Mouse (Mus musculus) frontal cortex, postnatal 14 days (tissue): ENCODE measurements around the gene Cdc42.

Experiments used
- DNase-seq, 2 experiments: peaks; one replicate each; pipeline ENCODE4 v3.0.0; 2022; ENCODE audit warnings: low spot score in 2 of 2

The Cdc42 gene

DNA sequence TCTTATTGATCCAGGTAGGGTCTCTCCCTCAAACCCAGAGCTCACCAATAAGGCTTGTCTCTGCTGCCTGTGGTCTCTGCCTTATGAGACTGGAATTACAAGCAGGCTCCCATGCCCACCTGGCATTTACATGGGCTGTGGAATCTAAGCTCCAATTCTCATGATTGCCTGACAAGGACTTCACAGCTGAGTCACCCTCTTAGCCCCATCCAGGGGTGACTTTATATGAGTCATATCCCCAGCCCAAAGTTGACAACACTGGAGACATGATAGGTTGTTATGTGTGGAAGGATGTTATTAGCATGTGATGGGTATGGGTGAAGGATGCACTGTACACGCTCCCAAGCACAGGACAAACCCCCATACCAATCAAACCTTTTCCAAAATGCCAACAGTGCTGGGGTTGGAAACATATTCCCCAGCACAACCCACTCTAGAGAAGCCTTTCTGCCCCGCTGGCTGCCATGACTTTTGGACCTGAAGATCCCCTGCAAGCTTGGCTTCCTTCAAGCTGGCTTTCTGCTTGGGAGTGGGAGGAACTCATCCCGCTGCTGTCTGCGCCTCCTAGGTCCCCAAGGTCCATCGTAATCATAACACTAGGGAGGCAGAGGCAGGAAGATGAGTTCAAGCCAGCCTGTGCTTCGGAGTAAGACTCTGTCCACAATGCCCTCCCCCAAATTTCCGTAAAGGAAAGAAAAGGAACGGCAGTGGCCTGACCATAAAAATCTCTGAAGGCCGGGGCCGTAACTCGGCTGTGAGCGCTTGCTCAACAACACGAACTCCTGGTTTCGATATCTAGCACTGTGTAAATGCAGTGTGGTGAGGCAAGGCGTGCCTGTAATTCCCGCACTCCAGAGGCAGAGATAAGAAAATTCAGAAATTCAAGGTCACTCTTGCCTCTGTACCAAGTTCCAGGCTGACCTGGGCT lies 14.3 kb upstream of the Cdc42 start:
- DNase-seq: no peak

DNA sequence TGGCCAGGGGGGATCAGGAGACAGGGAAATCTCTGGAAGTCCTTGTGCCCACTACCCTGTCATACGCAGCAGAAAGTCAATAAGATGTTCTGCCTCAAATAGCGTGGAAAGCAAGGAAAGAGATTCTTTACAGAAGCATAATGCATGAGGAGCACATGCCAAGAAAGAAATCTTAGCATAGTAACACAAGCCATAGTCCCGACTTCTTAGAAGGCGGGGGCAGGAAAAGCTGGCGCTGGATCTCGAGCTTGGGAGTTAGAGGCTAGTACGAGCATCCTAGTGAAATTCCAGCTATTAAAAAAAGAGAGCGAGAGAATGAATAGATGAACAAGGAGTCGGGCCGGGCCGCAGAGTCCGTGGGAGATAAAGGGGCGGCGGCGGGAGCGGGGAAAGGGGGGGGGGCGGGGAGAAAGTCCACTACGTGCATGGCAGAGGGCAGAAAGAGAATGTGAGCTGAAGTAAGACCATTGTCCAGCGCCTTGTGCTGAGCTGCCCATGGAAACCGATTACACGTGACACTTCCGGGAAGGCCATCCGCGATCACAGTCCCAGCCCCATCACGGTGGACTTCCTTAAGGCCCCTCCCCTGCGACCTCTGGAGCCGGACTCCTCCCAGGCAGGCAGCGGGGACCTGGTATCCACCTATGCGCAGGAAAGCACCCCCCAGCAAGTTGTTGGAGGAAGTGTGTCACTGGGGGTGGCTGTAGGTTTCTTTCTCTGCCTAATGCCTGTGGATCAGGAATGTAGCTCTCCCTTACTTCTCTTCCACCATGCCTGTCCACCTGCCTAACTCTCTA lies 12.6 kb upstream of the Cdc42 start:
- no peak for DNase-seq

DNA sequence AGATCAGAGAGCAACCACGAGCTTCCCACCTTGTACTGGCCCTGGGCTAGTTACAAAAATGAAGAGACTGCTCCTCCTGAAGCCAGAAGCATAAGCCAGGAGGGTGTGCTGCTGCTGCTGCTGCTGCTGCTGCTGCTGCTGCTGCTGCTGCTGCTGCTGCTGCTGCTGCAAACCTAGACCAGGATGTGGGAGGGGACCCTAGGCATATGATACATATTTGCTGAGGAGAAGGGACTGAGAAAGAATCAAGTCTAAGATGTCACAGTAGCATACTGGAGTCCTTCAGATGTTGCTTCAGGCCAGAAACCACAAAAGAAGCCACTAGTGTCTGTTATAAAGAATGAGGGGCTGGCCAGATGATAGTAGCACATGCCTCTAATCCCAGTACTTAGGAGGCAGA lies 10.7 kb upstream of the Cdc42 start:
- no peak for DNase-seq

DNA sequence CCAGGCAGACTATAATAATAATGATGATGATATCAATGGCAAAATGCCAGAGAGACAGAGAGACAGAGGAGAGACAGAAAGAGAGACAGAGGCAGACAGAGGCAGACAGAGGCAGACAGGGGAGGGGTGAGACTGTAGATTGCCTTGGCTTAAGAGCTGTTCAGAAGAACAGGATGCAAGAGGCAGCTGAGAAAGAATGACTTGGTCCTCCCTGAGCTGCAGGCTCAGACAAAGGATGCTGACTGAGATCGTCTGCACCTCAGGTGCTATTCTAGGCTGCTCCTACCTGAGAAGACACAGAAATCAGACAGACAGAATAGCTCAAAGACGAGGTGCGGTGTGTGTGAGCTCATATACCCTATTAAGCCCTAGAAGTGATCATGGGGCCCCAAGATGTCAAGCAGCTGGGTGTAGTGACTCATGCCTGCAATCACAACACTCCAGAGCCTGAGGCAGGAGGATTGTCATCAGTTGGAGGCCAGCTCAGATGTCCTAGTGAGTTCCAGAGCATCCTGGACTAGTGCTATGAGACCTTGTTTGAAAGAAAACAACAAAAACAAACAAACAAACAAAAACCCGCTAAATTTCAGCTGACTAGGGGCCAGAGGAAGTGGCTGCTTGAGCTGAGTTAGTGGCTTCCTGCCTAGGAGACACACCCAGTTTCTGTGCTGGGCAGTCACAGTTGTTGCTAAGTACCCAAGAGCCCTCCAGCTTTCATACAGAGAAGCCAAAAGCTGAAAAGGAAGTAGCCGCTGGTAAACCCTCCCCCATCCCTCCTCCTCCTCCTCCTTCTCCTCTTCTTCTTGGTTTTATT lies 10.0 kb upstream of the Cdc42 start:
- DNase-seq: no peak

DNA sequence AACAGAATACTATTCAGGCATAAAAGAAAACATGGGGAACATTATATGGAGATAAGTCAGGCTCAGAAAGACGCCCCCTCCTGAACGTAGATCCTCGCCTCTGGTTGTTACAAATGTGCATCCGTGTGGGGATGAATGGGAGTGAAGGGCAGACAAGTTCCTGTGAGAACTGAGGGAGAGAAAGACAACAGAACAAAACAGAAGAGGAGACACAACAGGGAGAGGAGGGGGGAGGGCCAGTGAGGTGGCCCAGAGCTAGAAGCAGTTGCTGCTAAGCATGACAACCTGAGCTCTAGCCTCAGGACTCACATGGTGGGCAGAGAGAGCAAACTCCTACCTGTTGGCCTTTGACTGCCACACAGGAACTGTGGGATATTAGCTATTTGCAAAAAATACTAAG lies 8.6 kb upstream of the Cdc42 start:
- DNase-seq: no peak

DNA sequence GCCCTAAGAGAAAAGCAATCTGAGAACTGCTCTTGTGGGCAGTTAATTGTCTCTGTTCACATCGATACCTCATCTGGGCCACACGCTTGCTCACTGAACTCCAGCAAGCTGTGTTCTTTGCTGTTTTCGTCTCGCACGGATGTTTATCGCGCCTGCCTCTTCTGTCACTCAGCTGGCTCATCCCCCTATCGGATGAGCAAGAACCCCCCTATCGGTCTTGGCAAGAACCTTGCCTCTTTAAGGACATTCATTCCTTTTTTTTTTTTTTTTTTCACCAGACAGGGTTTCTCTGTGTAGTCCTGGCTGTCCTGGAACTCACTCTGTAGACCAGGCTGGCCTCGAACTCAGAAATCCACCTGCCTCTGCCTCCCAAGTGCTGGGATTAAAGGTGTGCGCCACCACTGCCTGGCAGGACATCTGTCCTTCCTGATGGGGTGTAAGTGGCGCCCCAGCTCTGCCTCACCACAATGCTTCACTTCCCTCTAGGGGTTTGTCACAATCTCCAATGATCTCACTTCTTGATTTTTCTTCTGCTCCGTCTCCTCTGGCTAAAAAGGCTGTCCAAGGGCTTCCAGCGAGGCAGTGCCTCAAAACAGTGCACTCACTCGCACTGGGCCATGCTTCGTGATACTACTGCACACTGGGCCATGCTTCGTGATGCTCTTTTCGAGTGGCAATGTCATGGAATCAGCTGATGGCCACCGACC lies 8.0 kb upstream of the Cdc42 start:
- no peak for DNase-seq

DNA sequence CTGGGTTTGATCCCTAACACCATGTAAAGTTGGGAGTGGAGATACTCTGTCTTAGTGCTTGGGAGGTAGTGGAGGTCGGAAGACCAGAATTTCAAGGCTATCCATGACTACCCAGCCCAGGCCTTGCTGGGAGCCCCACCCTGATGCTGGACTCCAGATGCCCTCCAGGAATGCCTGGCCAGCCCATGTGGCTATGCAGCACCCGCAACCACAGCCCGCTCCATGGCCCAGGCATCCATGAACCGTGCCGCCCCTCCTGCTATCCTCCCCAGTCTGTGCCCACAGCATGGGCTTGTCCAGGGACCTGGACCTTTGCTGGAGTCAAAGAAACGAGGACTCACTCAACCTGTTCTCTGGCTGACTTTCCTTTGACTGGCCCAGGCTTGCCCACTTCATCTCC lies 7.3 kb upstream of the Cdc42 start:
- DNase-seq: no peak

DNA sequence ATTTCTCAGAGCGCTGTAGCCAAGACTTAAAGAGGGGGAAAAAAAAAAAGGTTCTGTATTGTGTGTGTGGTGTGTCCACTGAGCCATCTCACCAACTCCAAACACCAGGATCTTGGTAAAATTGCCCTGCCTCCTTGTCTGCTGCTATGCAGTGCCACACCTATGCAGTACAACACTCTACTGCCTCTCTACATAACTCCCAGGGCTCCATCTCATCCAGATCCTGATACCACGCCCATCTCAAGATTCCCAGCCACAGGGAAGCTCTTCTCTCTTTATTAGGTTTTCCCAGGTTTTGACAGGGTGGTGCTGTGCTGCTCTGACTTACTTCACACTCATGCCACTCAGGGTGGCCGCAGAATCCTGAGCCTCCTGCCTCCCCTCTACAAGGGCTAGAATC lies 3.5 kb upstream of the Cdc42 start:
- no peak for DNase-seq

DNA sequence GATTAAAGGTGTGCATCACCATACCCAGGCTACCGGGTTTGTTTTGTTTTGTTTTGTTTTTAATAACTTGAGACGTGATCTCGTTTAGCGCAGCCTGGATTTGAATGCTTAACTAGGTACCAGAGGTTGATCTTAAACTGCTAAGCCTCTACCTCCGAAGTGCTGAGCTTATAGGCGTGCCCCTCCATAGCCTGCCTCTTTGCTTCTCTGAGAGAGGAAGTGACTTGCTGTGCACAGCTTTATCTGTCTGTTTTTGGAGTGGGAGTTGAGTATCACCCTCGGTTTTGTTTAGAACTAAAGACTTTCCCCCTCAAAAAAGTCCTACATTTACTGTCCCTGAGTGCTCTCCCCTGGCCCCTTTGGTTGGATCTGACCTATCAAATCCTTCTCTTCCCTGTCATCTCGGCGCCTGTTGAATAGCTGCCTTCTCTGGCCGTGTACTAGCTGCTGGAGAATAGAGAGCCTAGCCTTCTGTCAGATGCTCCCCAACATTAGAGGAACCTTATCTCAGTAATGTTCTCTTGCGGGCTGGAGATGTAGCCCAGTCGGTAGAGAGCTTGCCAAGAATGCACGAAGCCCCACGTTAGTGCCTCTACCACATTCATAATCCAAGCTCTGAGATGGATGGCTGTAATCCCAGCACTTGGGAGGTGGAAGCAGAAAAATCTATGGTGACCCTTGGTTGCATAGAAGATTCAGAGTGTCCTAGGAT lies 927 bp upstream of the Cdc42 start:
- DNase-seq: no peak

DNA sequence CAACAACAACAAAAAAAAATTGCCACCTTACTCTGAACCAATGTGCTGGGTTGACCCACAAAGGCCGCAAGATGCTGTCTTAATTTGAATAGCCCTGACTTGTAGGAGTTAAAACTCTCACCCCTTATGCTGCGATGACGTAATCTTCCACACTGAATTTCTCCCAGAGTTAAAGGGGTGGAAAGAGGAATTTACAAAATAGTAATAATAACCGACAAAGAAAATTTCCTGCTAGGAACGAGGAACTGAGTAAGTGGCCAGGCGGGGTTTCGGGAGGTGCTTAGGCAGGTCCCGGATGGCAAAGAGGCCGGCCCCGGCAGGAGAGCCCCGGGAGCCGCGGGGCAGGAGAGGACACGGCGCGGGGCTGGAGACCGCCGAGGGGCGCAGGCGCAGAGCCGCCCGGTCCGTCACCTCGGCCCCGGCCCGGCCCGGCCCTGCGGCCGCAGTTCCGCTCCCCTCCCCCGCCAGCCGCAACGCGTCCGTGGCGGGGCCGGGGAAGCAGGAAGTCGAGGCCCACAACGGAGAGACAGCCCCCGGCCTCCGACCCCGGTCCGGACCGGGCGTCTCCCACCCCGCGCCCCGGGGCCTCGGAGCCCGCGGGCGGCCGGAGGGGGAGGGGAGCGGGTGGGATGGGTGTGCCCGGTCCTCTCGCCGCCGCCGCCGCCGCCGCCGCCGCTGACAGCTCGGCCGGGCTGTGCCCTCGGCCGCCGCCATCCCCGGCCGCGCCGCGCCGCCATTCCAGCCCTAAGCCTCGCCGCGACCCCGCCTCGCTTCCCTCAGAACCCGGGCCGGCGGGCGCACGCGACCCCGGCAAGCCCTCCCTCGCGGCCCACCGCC lies 628 bp downstream of the Cdc42 start:
- peak in 1 of 2 experiments; percentile 47 for DNase-seq

DNA sequence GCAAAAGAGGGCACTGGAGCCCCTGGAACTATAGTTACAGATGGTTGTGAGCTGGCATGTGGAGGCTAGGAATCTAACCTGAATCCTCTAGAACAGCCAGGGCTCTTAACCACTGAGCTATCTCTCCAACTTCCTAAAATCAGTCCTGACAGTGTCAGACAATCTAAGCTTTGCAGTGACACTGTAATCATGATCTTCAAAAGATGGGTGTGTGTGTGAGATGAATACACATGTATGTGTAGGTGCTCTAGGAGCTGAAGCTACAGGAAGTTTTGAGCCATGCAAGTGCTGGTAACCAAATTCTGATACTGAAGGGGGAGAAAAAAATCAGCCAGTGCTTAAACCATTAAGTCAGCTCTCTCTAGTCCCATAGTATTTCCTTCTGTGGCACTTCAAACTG lies 6.9 kb downstream of the Cdc42 start:
- no peak for DNase-seq

DNA sequence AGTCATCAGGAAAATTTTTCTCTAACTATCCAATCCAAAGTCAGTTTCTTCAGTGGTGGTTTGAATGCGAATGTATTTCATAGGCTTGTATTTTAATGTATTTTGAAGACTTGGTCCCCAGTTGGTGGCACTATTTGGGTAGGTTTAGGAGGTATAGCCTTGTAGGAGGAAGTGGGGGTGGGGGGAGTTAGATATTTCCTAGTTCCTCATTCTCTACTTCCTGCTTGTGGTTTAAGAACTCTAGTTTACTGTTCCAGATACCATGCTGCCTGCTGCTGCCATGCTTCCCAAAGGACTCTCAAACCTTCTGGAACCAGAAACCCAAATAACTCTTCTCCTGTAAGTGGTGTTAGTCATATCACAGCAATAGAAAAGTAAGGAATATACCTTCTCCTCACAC lies 11.7 kb downstream of the Cdc42 start:
- DNase-seq: no peak

DNA sequence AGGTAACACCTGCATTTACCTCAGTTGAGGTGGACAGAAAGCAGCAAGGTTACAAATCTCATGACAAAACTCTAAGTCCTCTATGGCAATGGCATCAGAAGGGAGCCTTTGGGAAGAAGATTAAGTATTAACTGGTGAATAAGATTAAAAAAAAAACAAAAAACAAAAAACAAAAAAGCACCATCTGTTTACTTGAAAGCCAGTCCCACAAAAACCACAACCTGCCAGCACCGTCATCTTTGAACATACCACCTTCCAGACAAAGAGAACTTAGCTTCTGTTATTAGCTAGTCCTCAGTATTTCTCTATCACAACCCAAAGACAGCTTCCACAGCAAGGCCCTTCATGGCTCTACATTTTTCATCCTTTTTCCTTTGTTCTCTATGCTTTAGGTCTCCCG lies 12.4 kb downstream of the Cdc42 start:
- no peak for DNase-seq

DNA sequence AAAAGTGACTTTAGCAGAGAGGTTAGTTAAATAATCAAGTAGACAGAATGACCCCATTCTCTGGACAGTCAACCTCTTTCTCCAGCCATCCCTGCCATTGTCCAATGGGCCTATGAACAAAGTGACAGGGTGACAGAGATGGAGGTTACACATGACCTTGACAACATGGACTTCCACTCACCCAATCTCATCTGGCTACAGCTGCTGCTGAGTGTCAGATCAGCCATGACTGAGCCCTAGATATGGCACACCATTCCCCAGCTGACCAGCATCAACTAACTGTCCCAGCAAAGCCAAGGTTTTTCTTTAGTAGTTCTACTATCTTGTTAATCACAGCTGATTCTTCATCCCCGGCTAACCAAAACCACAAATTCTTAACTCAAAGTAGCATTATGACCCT lies 14.7 kb downstream of the Cdc42 start:
- DNase-seq: no peak

DNA sequence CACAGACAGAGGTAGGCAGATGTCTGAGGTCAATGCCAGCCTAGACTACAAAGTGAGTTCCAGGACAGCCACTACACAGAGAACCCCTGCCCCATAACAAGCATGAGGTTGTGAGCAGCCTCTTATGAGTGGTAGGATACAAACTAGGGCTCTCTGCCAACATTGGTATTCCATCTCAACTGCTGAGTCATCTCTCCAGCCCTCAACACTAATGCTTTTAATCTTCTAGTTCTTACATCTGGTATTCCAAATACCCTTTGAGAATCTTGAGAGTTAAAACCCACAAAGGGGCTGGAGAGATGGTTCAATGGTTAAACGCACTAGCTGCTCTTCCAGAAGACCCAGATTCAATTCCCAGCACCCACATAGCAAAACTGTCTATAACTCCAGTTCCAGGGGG lies 18.1 kb downstream of the Cdc42 start:
- DNase-seq: no peak

DNA sequence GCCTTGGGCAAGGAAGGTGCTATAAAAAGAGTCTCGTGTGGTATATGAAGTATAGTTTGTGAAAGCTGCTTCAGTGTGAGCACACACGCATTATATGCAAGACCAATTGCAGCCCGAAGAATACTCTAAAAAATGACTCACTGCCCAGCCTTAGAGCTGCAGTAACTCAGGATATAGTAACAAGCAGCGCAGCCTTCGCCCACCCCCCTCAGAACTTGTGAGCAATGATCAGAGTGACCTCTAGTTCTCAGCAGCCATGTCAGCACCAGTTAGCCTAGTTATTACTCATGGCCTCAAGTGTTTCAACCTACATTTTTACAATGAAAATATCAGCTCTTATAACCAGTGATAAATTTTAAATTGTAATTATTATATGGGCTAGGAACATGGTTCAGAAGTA lies 21.1 kb downstream of the Cdc42 start:
- no peak for DNase-seq

DNA sequence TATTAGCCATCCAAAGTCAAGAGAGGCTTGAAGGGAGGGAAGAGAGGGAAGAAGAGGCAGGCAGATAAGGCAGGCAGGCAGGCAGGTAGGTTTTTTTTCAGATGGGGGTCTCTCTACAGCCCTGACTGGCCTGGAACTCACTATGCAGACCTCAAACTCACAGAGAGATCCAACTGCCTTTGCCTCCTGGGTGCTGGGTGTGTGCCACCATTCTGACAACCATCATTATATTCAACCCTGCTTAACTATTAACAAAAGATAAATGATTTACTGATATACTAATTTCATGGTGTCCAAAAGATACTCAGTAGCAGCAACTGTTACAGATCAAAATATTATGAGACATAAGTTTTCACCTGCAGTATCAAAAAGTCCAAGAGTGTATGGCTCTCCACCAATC lies 25.5 kb downstream of the Cdc42 start:
- no peak for DNase-seq

DNA sequence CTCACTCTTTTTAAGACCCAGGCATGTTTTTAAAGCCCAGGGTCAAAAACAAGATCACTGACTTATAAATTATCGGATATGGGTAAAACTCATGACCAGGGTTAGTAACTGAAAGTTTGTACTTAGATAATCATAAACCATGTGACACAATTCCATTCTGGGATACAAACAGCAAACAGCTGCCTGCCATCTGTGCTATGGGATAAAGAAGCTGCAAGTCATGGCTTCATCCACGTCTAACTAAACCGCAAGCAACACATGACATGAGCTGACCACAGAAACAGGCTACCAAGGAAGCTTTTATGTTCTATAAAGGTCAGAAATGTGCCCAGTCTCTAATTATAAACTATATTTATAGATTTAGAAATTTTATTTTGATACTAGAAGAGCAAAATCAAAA lies 31.0 kb downstream of the Cdc42 start:
- DNase-seq: no peak

DNA sequence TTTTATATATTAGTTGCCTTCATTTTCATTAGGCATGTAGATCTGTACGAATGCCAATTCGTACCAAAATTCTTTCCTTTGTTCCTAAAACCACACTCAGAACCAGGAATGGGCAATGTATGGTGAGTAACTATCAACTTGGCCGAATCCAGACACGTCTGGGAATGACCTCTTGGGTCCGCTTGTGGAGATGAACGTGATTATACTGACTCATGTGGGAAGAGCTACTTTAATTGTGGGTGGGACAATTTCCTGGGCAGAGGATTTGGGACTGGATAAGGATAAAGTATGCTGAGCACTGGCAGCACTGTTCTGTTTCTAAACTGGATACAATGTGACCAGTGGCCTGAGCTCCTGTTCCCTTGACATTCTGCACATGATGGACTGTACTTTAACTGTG lies 32.6 kb downstream of the Cdc42 start:
- DNase-seq: no peak
